Mouse (Mus musculus) limb, embryonic 15.5 days (tissue): ENCODE results near the gene Akirin2. TPM values are rescaled to one million over a fixed set of nuclear protein-coding genes. Genes with fewer than 3 reads are reported as not detected.

Source experiments
- ATAC-seq: fragments of 200-750 bp; cut with Nextera tagmentation; 2 replicates; pipeline ENCODE4 v1.8.0; 2017; ENCODE audit warnings: low read depth, moderate TSS enrichment; ENCODE audit not compliant: insufficient number of reproducible peaks, low FRiP score, low TSS enrichment
- H3K27ac ChIP-seq: fragments of 300-500 bp; sonication (generic); 2 replicates; pipeline ENCODE4 v1.5.1; 2015; ENCODE audit warnings: moderate library complexity, mild to moderate bottlenecking, inconsistent platforms
- H3K27me3 ChIP-seq: fragments of 300-500 bp; sonication (generic); 2 replicates; pipeline ENCODE4 v1.6.1; 2015; ENCODE audit warnings: inconsistent platforms
- H3K36me3 ChIP-seq: fragments of 300-500 bp; sonication (generic); 2 replicates; pipeline ENCODE4 v1.6.1; 2015; ENCODE audit warnings: inconsistent platforms
- H3K4me1 ChIP-seq: fragments of 300-500 bp; sonication (generic); 2 replicates; pipeline ENCODE4 v1.6.1; 2015; ENCODE audit warnings: inconsistent platforms
- H3K4me2 ChIP-seq: fragments of 300-500 bp; sonication (generic); 2 replicates; pipeline ENCODE4 v1.6.1; 2015; ENCODE audit warnings: mild to moderate bottlenecking, inconsistent platforms
- H3K4me3 ChIP-seq: fragments of 300-500 bp; sonication (generic); 2 replicates; pipeline ENCODE4 v1.5.1; 2015; ENCODE audit warnings: mild to moderate bottlenecking, inconsistent platforms
- H3K9ac ChIP-seq: fragments of 300-500 bp; sonication (generic); 2 replicates; pipeline ENCODE4 v1.6.1; 2015; ENCODE audit warnings: inconsistent platforms
- H3K9me3 ChIP-seq: fragments of 300-500 bp; sonication (generic); 2 replicates; pipeline ENCODE4 v1.6.1; 2016; ENCODE audit warnings: inconsistent platforms
- WGBS: fragments of 180-500 bp; shearing (Covaris S2); methylation state at CpG from one replicate; pipeline ENCODE4 v1.1.7; 2015; 5-methylcytosine and 5-hydroxymethylcytosine counted together
- polyA plus RNA-seq: library from polyadenylated mRNA; unstranded; fragments of >200 nt; fragmentation: Nextera tagmentation; extraction: Ambion mirVana; gene quantifications from 2 replicates; pipeline ENCODE4 v1.2.1, GENCODE M21; 2015

Akirin2 gene
- polyA plus RNA-seq, 1 experiment from 2014 or later = 48.7 TPM

- no peak overlapping the region for H3K9ac ChIP-seq
- H3K4me1 ChIP-seq = no peaks in the 10 kb centered on the region
- ATAC-seq = no peak
- 97% methylated on average over 6 of the region's 6 CpGs for WGBS
- H3K4me2 ChIP-seq = no peak overlapping the region
- H3K27me3 ChIP-seq = no peaks in the 10 kb centered on the region
- no peak overlapping the region for H3K4me3 ChIP-seq
- H3K27ac ChIP-seq = no peak overlapping the region
- peaks cover 61% of the 10 kb centered on the region for H3K36me3 ChIP-seq
- H3K9me3 ChIP-seq = no peaks in the 10 kb centered on the region
Observed at GRCm38 (mm10) chr4:34603123-34603522, 52.4 kb downstream of the Akirin2 start.

DNA sequence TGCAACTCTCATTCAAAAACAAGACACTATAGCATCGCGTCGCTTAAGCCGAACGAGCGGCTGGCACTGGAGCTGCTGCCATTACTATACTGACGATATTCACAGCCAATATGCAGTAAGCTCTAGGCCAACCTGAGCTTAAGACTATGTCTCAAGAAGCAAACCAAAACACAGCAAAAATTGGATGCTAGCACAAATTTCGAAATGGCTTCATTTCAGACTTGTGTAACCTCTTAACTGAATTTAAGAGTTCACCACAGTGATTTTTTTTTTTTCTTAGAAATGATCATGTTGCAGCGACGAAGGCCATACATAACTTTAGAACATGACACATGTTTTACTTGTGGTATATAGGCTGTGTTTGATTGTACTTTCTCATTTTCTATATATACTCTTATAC is 55.9 kb downstream of the Akirin2 start:
- Histone ChIP-seq H3K27me3 (no peaks in the 10 kb centered on the region), H3K9me3 (no peaks in the 10 kb centered on the region)

GRCm38 (mm10) chr4:34613571-34614145 is 62.9 kb downstream of the Akirin2 start:
- H3K27ac ChIP-seq = no peak overlapping the region

More for the DNA sequence above, 55.9 kb downstream of the Akirin2 start:
- Histone ChIP-seq H3K36me3 (peaks cover 44% of the 10 kb centered on the region), H3K9ac (no peak overlapping the region), H3K4me2 (no peak overlapping the region), H3K4me3 (no peak overlapping the region), H3K4me1 (no peaks in the 10 kb centered on the region), H3K27ac (no peak overlapping the region)
- no peak for ATAC-seq
- WGBS = 95% methylated on average over 10 of the region's 10 CpGs

DNA sequence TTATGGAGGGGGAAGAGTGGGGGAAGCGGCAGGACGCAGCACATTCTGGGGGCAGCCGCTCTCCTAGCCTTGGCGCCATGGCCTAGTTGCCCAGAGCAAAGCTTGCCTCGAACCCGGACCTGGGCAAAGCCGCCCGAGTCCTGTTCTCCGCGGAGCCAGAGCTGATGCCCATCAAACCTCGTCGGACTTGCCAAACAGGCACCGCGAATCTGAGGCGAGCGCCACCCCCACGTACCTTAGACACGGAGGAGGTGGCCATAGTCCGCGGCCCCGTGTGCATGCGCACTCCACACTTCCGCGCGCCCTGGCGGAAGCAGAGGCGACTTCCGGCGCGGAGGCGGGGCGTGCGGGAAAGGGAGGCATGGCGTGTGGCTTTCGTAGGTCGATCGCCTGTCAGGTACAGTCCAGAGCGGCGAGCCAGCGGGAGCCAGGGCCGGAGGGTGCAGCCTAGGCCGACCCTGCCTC is 63.9 kb downstream of the Akirin2 start, which contains the start of the genes Orc3 and Rars2:
Gene Orc3 (minus strand): TSS at position 315 of the 465 bp plus-strand sequence.
Gene Rars2 (plus strand): TSS at position 328 of the 465 bp plus-strand sequence.
- no peaks in the 10 kb centered on the region for H3K27me3 ChIP-seq
- under 1% methylated on average over 41 of the region's 42 CpGs for WGBS
- H3K36me3 ChIP-seq = peaks cover under 1% of the 10 kb centered on the region; the same call in 1 of the 2 replicates
- peak within 1 kb of the TSS; percentile 80 for H3K4me2 ChIP-seq
- H3K27ac ChIP-seq = peak within 1 kb of the TSS; percentile 92
- ATAC-seq = peak; percentile 94
- H3K9me3 ChIP-seq = no peaks in the 10 kb centered on the region
- H3K4me3 ChIP-seq = peak within 1 kb of the TSS; percentile 63
- H3K9ac ChIP-seq = peak within 1 kb of the TSS; percentile 70
- peaks cover 17% of the 10 kb centered on the region for H3K4me1 ChIP-seq

More at GRCm38 (mm10) chr4:34613571-34614145, 62.9 kb downstream of the Akirin2 start:
- WGBS = 28% methylated on average over 6 of the region's 6 CpGs
- H3K27me3 ChIP-seq = no peaks in the 10 kb centered on the region
- H3K9me3 ChIP-seq = no peaks in the 10 kb centered on the region
- no peak for ATAC-seq
- peak overlapping the region; percentile 63 for H3K4me3 ChIP-seq
- H3K36me3 ChIP-seq = peaks cover 6% of the 10 kb centered on the region
- H3K4me2 ChIP-seq = peak overlapping the region; percentile 80
- H3K4me1 ChIP-seq = peaks cover 17% of the 10 kb centered on the region
- peak overlapping the region; percentile 70; the same call in 1 of the 2 replicates for H3K9ac ChIP-seq

- peak overlapping the region; percentile 92; the same call in 1 of the 2 replicates for H3K27ac ChIP-seq
- H3K4me2 ChIP-seq = peak overlapping the region; percentile 80
- no peak for ATAC-seq
- H3K4me1 ChIP-seq = peaks cover 17% of the 10 kb centered on the region
- no peaks in the 10 kb centered on the region for H3K36me3 ChIP-seq
- no peaks in the 10 kb centered on the region for H3K27me3 ChIP-seq
- peak overlapping the region; percentile 63 for H3K4me3 ChIP-seq
- 1% methylated on average over 13 of the region's 13 CpGs for WGBS
- H3K9me3 ChIP-seq = no peaks in the 10 kb centered on the region
- H3K9ac ChIP-seq = peak overlapping the region; percentile 70
Observed at GRCm38 (mm10) chr4:34615303-34615702, 64.6 kb downstream of the Akirin2 start.

DNA sequence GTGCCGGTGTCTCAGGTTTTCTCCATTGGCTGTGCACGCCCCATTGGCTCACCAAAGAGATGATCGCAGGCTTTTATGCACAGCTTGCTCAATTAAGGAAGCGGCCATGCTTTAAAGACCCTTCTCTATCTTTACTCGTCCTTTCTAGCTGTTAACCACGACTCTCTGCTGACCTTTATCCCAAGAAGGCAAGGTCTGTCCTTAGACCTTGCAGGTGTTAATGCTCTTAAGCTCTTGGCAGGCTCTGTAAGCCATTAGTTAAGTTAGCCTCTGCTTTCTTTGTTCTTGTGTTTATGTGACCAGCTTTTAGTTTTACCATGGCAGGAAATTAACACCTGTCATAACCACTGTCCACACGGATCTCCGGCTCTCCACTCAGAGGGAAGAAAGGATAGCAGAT is 65.4 kb downstream of the Akirin2 start:
- Histone ChIP-seq H3K36me3 (no peaks in the 10 kb centered on the region), H3K4me3 (0 out of 2 replicates have a peak overlapping the region, but pooled peaks have one; percentile 63), H3K27ac (no peak overlapping the region), H3K4me1 (peaks cover 17% of the 10 kb centered on the region), H3K9ac (0 out of 2 replicates have a peak overlapping the region, but pooled peaks have one; percentile 70), H3K27me3 (no peaks in the 10 kb centered on the region), H3K9me3 (no peaks in the 10 kb centered on the region), H3K4me2 (peak overlapping the region; percentile 80)
- WGBS = 69% methylated on average over 8 of the region's 8 CpGs
- no peak for ATAC-seq

Other genes starting within 250 kb of the Akirin2 start
- 73.2 and 78.8 TPM in 2 replicates for gene Orc3, start 64.0 kb downstream of the Akirin2 start, polyA plus RNA-seq
- gene Rars2, start 64.0 kb downstream of the Akirin2 start, polyA plus RNA-seq = 59.8 and 62.5 TPM in 2 replicates
- gene Slc35a1, start 136.5 kb downstream of the Akirin2 start, polyA plus RNA-seq = 46.0 and 48.4 TPM in 2 replicates
- not detected in 2 replicates for gene Cfap206, start 179.3 kb downstream of the Akirin2 start, polyA plus RNA-seq
- not detected in 2 replicates for gene Gm136, start 205.3 kb downstream of the Akirin2 start, polyA plus RNA-seq
- 40.7 and 41.1 TPM in 2 replicates for gene Smim8, start 227.5 kb downstream of the Akirin2 start, polyA plus RNA-seq